Mouse (Mus musculus): Measurements from ENCODE around the gene Mettl24. TPM values are rescaled to one million over a fixed set of nuclear protein-coding genes. Genes with fewer than 3 reads are reported as not detected.

Gene Mettl24
- polyA plus RNA-seq, 1 experiment from 2014 or later: 0.64 TPM

DNA sequence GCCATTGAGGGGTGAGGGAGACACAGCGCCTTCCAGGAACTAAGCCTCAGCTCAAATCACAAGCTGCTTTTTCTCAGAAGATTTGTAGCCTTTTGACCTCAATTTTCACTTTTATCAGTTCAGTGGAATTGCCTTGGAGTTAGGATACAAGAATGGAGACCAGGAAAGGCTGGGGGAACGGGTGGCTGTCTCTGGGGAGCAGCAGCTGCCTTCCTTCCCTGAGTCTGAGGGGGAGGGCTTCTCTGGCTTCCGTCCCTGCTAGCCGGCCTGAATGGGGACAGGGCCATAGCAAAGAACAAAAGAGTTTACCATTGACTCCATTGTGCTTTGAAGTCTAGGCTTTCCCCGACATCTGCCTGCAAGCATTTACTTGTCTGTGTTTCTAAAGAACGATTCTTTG, 41.3 kb downstream of the Mettl24 start:
- H3K27ac ChIP-seq: no peak overlapping the region
- H3K9ac ChIP-seq: no peak overlapping the region
- no peak overlapping the region for H3K4me2 ChIP-seq
- no peaks in the 10 kb centered on the region for H3K9me3 ChIP-seq
- H3K4me3 ChIP-seq: no peak overlapping the region
- H3K27me3 ChIP-seq: no peaks in the 10 kb centered on the region
- ATAC-seq (ENCODE audit: low FRiP score): no peak
- peaks cover 34% of the 10 kb centered on the region for H3K4me1 ChIP-seq (replicated peaks)
- 24% methylated on average over 6 of the region's 6 CpGs for WGBS
- no peaks in the 10 kb centered on the region for H3K36me3 ChIP-seq

GRCm38 (mm10) chr10:40725066-40725465, 42.0 kb downstream of the Mettl24 start:
- no peaks in the 10 kb centered on the region for H3K36me3 ChIP-seq
- H3K9ac ChIP-seq: no peak overlapping the region
- no peaks in the 10 kb centered on the region for H3K27me3 ChIP-seq
- peaks cover 34% of the 10 kb centered on the region for H3K4me1 ChIP-seq (replicated peaks)
- H3K4me3 ChIP-seq: no peak overlapping the region
- no peak overlapping the region for H3K4me2 ChIP-seq
- H3K9me3 ChIP-seq: no peaks in the 10 kb centered on the region
- WGBS: 46% methylated on average over 4 of the region's 4 CpGs
- H3K27ac ChIP-seq: no peak overlapping the region
- ATAC-seq (ENCODE audit: low FRiP score): no peak

DNA sequence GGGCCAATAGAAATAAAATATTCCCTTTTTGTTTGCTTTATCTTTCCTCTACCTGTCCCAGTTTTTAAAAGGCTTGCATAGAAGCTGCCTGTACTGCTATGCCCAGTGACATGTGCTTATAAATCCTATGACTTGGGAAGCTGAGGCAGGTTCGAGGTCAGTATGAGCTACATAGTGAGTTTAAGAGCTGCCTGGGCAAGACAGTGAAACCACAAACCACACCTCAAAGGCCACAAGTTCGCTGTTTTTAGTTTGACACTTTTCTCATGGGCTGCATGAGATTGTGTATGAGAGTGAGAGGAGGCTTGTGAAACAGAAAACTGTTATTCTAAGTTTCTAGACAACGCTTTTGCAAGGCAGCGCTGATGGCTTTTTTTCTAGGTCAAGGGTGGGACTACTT, 42.4 kb downstream of the Mettl24 start:
- H3K9ac ChIP-seq: no peak overlapping the region
- H3K27ac ChIP-seq: no peak overlapping the region
- peaks cover 34% of the 10 kb centered on the region for H3K4me1 ChIP-seq (replicated peaks)
- H3K36me3 ChIP-seq: no peaks in the 10 kb centered on the region
- no peak overlapping the region for H3K4me3 ChIP-seq
- 85% methylated on average over 4 of the region's 4 CpGs for WGBS
- ATAC-seq (ENCODE audit: low FRiP score): no peak
- no peaks in the 10 kb centered on the region for H3K27me3 ChIP-seq
- H3K4me2 ChIP-seq: no peak overlapping the region
- no peaks in the 10 kb centered on the region for H3K9me3 ChIP-seq

DNA sequence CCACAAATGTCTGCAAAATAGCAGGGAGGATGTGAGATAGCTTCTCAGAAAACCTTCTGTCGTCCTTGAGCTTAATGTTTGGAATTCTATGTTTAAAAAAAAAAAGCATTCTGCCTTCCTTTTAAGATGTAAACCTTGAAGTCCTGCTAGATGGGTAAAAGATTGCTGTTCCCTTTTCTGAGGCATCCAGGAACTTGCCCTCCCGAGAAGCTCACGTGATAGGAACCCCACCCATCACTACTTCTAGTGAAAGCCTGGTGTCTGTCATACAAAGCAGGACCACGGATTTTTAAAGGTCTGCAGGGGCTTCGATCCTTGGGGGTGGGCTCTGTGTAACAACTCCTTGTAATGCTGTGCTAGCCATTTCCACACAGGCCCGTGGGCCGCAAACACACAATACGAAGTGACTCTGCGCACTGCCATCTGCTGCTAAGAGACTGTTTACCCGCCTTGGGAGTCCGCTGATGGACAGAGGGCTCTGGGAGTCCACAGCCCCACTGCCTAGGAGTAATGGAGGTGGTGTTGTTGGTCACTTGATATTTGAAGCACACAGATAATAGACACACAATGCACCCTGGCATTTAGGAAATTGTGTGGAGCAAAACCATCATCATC, 43.3 kb downstream of the Mettl24 start:
- H3K4me3 ChIP-seq: no peak overlapping the region
- peaks cover 34% of the 10 kb centered on the region for H3K4me1 ChIP-seq (replicated peaks)
- H3K4me2 ChIP-seq: no peak overlapping the region
- no peaks in the 10 kb centered on the region for H3K36me3 ChIP-seq
- no peak overlapping the region for H3K9ac ChIP-seq
- H3K27ac ChIP-seq: peak overlapping the region; percentile 58
- H3K27me3 ChIP-seq: no peaks in the 10 kb centered on the region
- WGBS: 42% methylated on average over 11 of the region's 11 CpGs
- H3K9me3 ChIP-seq: no peaks in the 10 kb centered on the region
- no peak for ATAC-seq (ENCODE audit: low FRiP score)

GRCm38 (mm10) chr10:40726989-40727388, 43.9 kb downstream of the Mettl24 start:
- Histone ChIP-seq H3K4me1 (replicated peaks) (peaks cover 34% of the 10 kb centered on the region), H3K4me2 (no peak overlapping the region), H3K4me3 (no peak overlapping the region), H3K27me3 (no peaks in the 10 kb centered on the region), H3K9ac (no peak overlapping the region), H3K9me3 (no peaks in the 10 kb centered on the region), H3K27ac (peak overlapping the region; percentile 56), H3K36me3 (no peaks in the 10 kb centered on the region)
- WGBS: 19% methylated on average over 5 of the region's 5 CpGs
- peak; percentile 63 for ATAC-seq (ENCODE audit: low FRiP score)

DNA sequence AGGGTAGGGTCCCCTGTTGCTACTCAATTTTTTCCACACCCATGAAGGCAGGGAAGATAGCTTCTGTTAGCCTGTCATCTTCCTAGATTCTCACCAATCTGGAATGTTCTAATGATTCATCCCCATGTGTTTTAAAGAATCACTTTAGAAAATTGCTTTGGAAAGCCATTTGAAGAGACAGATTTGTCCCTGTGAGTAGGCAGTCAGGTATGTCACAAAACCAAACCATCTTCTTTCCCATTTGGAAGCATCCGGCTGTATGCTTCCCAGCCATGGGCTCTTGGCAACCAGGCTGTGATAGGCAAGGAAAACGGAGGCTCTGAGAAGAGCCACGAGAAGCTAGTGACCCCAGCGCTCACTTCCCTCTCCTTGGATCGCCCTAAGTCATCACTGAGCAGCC, 47.1 kb downstream of the Mettl24 start:
- Histone ChIP-seq H3K36me3 (no peaks in the 10 kb centered on the region), H3K9me3 (no peaks in the 10 kb centered on the region), H3K9ac (no peak overlapping the region), H3K27ac (no peak overlapping the region), H3K27me3 (no peaks in the 10 kb centered on the region), H3K4me1 (replicated peaks) (peaks cover 19% of the 10 kb centered on the region), H3K4me3 (no peak overlapping the region), H3K4me2 (no peak overlapping the region)
- 80% methylated on average over 5 of the region's 5 CpGs for WGBS
- no peak for ATAC-seq (ENCODE audit: low FRiP score)

DNA sequence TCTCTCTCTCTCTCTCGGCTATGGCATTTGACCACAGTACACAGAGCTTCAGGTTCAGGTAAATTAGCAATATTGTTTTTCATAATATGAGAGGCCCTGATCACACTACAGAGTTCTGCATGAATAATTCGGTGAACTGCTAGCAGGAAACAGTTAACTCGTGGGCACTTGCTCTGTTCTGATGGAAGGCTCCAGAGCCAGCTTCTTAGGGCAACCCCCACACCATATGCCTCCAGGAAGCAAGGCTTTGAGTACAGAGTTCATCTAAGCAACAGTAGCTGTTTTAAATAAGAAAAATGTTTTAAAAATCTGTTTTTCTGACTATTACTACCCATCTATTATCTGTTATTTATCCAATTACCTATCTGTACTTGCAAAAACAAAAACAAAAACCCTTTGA, 50.2 kb downstream of the Mettl24 start:
- Histone ChIP-seq H3K27ac (no peak overlapping the region), H3K9me3 (no peaks in the 10 kb centered on the region), H3K4me3 (no peak overlapping the region), H3K4me2 (no peak overlapping the region), H3K9ac (no peak overlapping the region), H3K4me1 (replicated peaks) (peaks cover 19% of the 10 kb centered on the region), H3K36me3 (no peaks in the 10 kb centered on the region), H3K27me3 (no peaks in the 10 kb centered on the region)
- ATAC-seq (ENCODE audit: low FRiP score): no peak
- 65% methylated on average over 3 of the region's 3 CpGs for WGBS

- Histone ChIP-seq H3K4me3 (no peak overlapping the region), H3K27me3 (no peaks in the 10 kb centered on the region), H3K4me1 (replicated peaks) (peaks cover 22% of the 10 kb centered on the region), H3K36me3 (no peaks in the 10 kb centered on the region), H3K9ac (no peak overlapping the region), H3K4me2 (no peak overlapping the region), H3K27ac (no peak overlapping the region), H3K9me3 (no peaks in the 10 kb centered on the region)
- ATAC-seq (ENCODE audit: low FRiP score): no peak
- WGBS: 81% methylated on average over 6 of the region's 6 CpGs
These were observed 53.1 kb downstream of the Mettl24 start for GRCm38 (mm10) chr10:40736172-40736571.

GRCm38 (mm10) chr10:40737274-40738112, 54.4 kb downstream of the Mettl24 start:
- H3K4me3 ChIP-seq: peak overlapping the region; percentile 7; the same call in 1 of the 2 replicates
- peak overlapping the region; percentile 24; the same call in 1 of the 2 replicates for H3K9ac ChIP-seq
- peak; percentile 86 for ATAC-seq (ENCODE audit: low FRiP score)

DNA sequence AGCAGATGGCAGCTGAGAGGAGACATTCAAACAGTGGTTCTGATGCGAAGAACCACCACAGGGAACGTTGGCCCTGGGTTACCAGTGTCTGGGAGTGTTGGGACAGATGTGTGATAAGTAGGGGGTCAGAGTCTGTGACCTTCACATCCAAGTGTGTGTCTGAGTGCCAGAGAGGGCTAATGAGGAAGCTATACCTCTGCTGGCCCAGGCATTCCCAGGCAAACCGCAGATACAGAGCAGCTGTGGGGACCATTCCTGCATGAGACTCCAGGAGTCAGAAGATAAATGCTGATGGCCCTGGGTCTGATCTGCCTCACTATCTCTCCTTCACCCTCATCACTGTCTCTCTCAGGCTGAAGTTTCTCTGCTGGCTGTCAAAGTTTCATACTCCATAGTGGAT, 57.6 kb downstream of the Mettl24 start:
- no peak overlapping the region for H3K4me3 ChIP-seq
- 70% methylated on average over 3 of the region's 3 CpGs for WGBS
- ATAC-seq (ENCODE audit: low FRiP score): no peak
- peaks cover 22% of the 10 kb centered on the region for H3K4me1 ChIP-seq (replicated peaks)
- H3K9ac ChIP-seq: no peak overlapping the region
- no peaks in the 10 kb centered on the region for H3K27me3 ChIP-seq
- no peak overlapping the region for H3K27ac ChIP-seq
- no peaks in the 10 kb centered on the region for H3K36me3 ChIP-seq
- H3K9me3 ChIP-seq: no peaks in the 10 kb centered on the region
- H3K4me2 ChIP-seq: no peak overlapping the region

More at GRCm38 (mm10) chr10:40737274-40738112, 54.4 kb downstream of the Mettl24 start:
- H3K27ac ChIP-seq: peak overlapping the region; percentile 87
- H3K9me3 ChIP-seq: no peaks in the 10 kb centered on the region
- no peaks in the 10 kb centered on the region for H3K27me3 ChIP-seq
- H3K4me1 ChIP-seq (replicated peaks): peaks cover 22% of the 10 kb centered on the region
- peak overlapping the region; percentile 36 for H3K4me2 ChIP-seq
- H3K36me3 ChIP-seq: no peaks in the 10 kb centered on the region
- WGBS: 48% methylated on average over 22 of the region's 22 CpGs

DNA sequence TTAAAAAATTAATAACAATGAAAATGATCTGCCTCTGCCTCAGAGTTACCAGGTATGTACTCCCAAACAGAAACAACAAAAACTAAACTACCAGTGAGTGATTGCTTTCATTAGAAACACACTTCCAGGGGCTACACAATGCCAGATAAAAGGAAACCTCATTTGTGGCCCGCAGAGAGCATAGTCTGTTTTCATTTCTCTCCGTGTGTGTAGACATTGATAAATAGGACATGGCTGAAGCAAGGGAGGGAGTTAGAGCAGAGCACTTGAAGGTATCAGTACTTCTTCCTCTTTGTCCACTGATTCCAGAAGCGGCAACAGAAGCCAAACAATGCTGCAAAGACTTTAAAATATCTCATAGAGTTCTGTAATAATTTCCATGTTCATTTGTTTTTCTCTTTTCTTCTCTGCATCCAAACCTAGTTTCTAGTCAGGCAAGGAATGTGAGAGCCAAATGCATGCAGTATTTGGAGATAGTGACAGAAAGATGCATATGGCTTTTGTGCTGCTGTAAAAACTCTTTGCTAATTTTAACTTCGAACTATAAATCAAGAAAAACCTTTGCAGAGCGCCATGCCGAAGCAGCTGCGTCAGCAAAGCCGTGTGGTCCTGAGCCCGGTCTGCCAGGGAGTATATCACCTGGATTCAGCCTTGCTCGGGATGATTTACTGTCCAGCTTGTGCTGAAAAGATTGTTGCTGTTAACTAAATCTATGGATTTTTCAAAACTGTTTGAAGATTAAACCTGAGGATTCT, 67.4 kb downstream of the Mettl24 start:
- H3K27me3 ChIP-seq: no peaks in the 10 kb centered on the region
- peak overlapping the region; percentile 23 for H3K4me2 ChIP-seq
- H3K9me3 ChIP-seq: no peaks in the 10 kb centered on the region
- H3K27ac ChIP-seq: peak overlapping the region; percentile 79
- H3K36me3 ChIP-seq: no peaks in the 10 kb centered on the region
- H3K4me1 ChIP-seq (replicated peaks): peaks cover 31% of the 10 kb centered on the region
- no peak overlapping the region for H3K4me3 ChIP-seq
- no peak overlapping the region for H3K9ac ChIP-seq
- peak; percentile 62 for ATAC-seq (ENCODE audit: low FRiP score)
- WGBS: 53% methylated on average over 10 of the region's 10 CpGs

DNA sequence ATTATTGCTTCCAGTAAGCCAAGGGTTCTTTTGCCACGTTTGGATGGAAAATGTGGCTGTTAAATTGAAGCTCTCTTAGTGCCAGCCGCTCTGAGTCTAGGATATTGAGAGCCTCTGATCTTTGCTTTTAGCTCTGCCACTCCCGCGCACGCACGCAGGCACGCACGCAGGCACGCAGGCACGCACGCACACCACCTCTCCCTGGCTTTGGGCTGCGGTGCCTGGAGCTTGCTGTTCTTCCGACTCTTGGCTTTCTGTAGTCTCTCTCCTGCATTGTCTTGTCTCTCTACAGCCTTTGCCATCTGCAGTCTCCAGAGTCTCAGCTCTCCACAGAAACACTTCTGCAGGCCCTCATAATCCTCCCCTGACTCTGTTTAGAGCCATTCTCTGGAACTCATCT, 68.1 kb downstream of the Mettl24 start:
- Histone ChIP-seq H3K4me1 (replicated peaks) (peaks cover 31% of the 10 kb centered on the region), H3K9me3 (no peaks in the 10 kb centered on the region), H3K9ac (peak overlapping the region; percentile 39; the same call in 1 of the 2 replicates), H3K4me2 (peak overlapping the region; percentile 23), H3K27ac (peak overlapping the region; percentile 79), H3K4me3 (no peak overlapping the region), H3K36me3 (no peaks in the 10 kb centered on the region), H3K27me3 (no peaks in the 10 kb centered on the region)
- 0 out of 2 replicates have a peak, but pooled peaks have one; percentile 30 for ATAC-seq (ENCODE audit: low FRiP score)
- WGBS: 74% methylated on average over 13 of the region's 13 CpGs

Data from hindbrain, embryonic 13.5 days (tissue).